Mouse (Mus musculus): ENCODE data around the gene Pfkl.

GRCm38 (mm10) chr10:78004479-78005100 lies 5.3 kb downstream of the Pfkl start:
- no peak for TF ChIP-seq MAFK (IDR thresholded peaks at IDR 0.05; ENCODE audit: insufficient read depth, low read depth, low read length)
- TF ChIP-seq ZC3H11A (IDR thresholded peaks at IDR 0.05; ENCODE audit: borderline replicate concordance, low read depth, low read length), result no peak
- TF ChIP-seq ZNF384 (IDR thresholded peaks at IDR 0.05; ENCODE audit: low read depth, low read length), result no peak
- no peak for TF ChIP-seq HCFC1 (IDR thresholded peaks at IDR 0.05; ENCODE audit: borderline replicate concordance, insufficient read depth, low read length)
